Mouse (Mus musculus) 3T3-L1 (cell line): ENCODE data around the gene Ppp1r14d.

Experiments used
- DNase-seq: peaks from one replicate; pipeline ENCODE4 v3.0.0-alpha.2; 2015; ENCODE audit warnings: low read depth, low spot score

The Ppp1r14d gene

GRCm38 (mm10) chr2:119229775-119230704 is at the start of gene Ppp1r14d:
Gene Ppp1r14d (minus strand): TSS chr2:119229906.
- no peak for DNase-seq

GRCm38 (mm10) chr2:119277810-119278209 is 48.1 kb upstream of the Ppp1r14d start:
- no peak for DNase-seq

GRCm38 (mm10) chr2:119276926-119277325 is 47.2 kb upstream of the Ppp1r14d start:
- no peak for DNase-seq

- peak; percentile 41 for DNase-seq
Measured at GRCm38 (mm10) chr2:119274126-119274525, 44.4 kb upstream of the Ppp1r14d start.

GRCm38 (mm10) chr2:119270643-119271331 is 41.1 kb upstream of the Ppp1r14d start, which contains the start of gene Rhov:
Gene Rhov (minus strand): TSS chr2:119271272.
- peak; percentile 47 for DNase-seq

- no peak for DNase-seq
Measured at GRCm38 (mm10) chr2:119270286-119270642, 40.6 kb upstream of the Ppp1r14d start.

- DNase-seq, result peak; percentile 85
Measured at GRCm38 (mm10) chr2:119263813-119264212, 34.1 kb upstream of the Ppp1r14d start.

GRCm38 (mm10) chr2:119262978-119263377 is 33.3 kb upstream of the Ppp1r14d start:
- peak; percentile 100 for DNase-seq

- peak; percentile 82 for DNase-seq
Measured at GRCm38 (mm10) chr2:119261326-119261725, 31.6 kb upstream of the Ppp1r14d start.

- no peak for DNase-seq
Measured at GRCm38 (mm10) chr2:119260518-119260917, 30.8 kb upstream of the Ppp1r14d start.

- DNase-seq, result no peak
Measured at GRCm38 (mm10) chr2:119254976-119255375, 25.3 kb upstream of the Ppp1r14d start.

GRCm38 (mm10) chr2:119250826-119251478 is 21.2 kb upstream of the Ppp1r14d start:
- DNase-seq, result peak; percentile 97

GRCm38 (mm10) chr2:119250377-119250776 is 20.7 kb upstream of the Ppp1r14d start:
- no peak for DNase-seq

GRCm38 (mm10) chr2:119249592-119250061 is 19.9 kb upstream of the Ppp1r14d start:
- no peak for DNase-seq

- no peak for DNase-seq
Measured at GRCm38 (mm10) chr2:119247904-119248303, 18.2 kb upstream of the Ppp1r14d start.

- DNase-seq, result peak; percentile 31
Measured at GRCm38 (mm10) chr2:119245246-119245645, 15.5 kb upstream of the Ppp1r14d start.

- no peak for DNase-seq
Measured at GRCm38 (mm10) chr2:119242548-119242947, 12.8 kb upstream of the Ppp1r14d start.

- DNase-seq, result no peak
Measured at GRCm38 (mm10) chr2:119240819-119241186, 11.1 kb upstream of the Ppp1r14d start.

- DNase-seq, result no peak
Measured at GRCm38 (mm10) chr2:119240075-119240818, 10.5 kb upstream of the Ppp1r14d start.

GRCm38 (mm10) chr2:119238671-119239070 is 9.0 kb upstream of the Ppp1r14d start:
- DNase-seq, result no peak

- DNase-seq, result no peak
Measured at GRCm38 (mm10) chr2:119237871-119238220, 8.1 kb upstream of the Ppp1r14d start.
